Mouse (Mus musculus) spleen, adult 2 months (tissue): ENCODE data around the gene Atad1.

Experiments used
- CTCF ChIP-seq: fragments of 200-500 bp; IDR thresholded peaks from 2 replicates; pipeline ENCODE4 v1.5.1; 2011; ENCODE audit warnings: mild to moderate bottlenecking, inconsistent platforms; ENCODE audit not compliant: insufficient read depth, insufficient read length, insufficient replicate concordance; ENCODE audit errors: extremely low read depth
- POLR2A ChIP-seq: fragments of 200-500 bp; IDR thresholded peaks from 2 replicates; pipeline ENCODE4 v1.6.1; 2011; ENCODE audit warnings: low read depth, low read length, inconsistent platforms

DNA sequence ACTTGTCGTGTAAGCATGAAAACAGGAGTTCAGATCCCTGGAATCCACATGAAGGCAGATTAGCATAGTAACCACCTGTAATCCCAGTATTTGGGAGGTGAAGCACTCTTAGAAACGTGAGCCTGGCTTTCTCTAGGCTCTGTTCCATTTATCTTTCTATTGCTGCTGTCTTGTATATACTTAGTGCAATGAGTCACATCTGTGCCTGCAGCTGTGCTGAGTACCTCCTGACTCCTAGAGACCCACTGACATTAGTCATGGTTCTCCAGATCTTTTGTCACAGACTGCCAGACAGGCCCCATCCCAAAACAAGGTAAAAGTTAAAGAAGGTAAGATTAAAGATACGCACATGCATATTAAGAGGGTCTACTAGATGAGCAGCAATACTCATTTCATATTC lies 37.4 kb downstream of the Atad1 start:
- TF ChIP-seq POLR2A = no peak
- TF ChIP-seq CTCF = no peak
